Mouse (Mus musculus) liver, embryonic 14.5 days (tissue): ENCODE measurements around the gene Phlpp1. TPM values are rescaled to one million over a fixed set of nuclear protein-coding genes. Genes with fewer than 3 reads are reported as not detected.

Experiments
- ATAC-seq: fragments of 200-750 bp; cut with Nextera tagmentation; 2 replicates; pipeline ENCODE4 v1.8.0; 2017; ENCODE audit warnings: moderate number of reproducible peaks, mild to moderate bottlenecking, moderate library complexity; ENCODE audit not compliant: insufficient read depth
- DNase-seq, 3 experiments: peaks; one replicate each; pipeline ENCODE4 v3.0.0-alpha.2; 2012 to 2013; ENCODE audit warnings: low read depth in 3 of 3, low spot score in 3 of 3
- H3K27ac ChIP-seq: fragments of 300-500 bp; sonication (generic); 2 replicates; pipeline ENCODE4 v1.5.1; 2014; ENCODE audit warnings: moderate library complexity, mild to moderate bottlenecking, control low read depth, inconsistent platforms
- H3K27me3 ChIP-seq: fragments of 300-500 bp; sonication (generic); 2 replicates; pipeline ENCODE4 v1.6.1; 2014; ENCODE audit warnings: mild to moderate bottlenecking, low read length, moderate library complexity; ENCODE audit not compliant: control insufficient read depth, insufficient read depth
- H3K36me3 ChIP-seq: fragments of 300-500 bp; sonication (generic); replicated peaks from 2 replicates; pipeline ENCODE4 v1.6.1; 2014; ENCODE audit warnings: low read depth; ENCODE audit not compliant: control insufficient read depth, insufficient read depth
- H3K4me1 ChIP-seq, 2 experiments: fragments of 200-500 bp in 1 of 2; fragments of 300-500 bp in 1 of 2; sonication (generic) in 1 of 2; replicated peaks; 2 replicates each; pipeline ENCODE4 v1.6.1; 2012 to 2014; ENCODE audit warnings: antibody characterized with exemption in 1 of 2, inconsistent platforms in 1 of 2, low read length in 1 of 2; ENCODE audit not compliant: control insufficient read depth in 2 of 2, insufficient read depth in 2 of 2
- H3K4me2 ChIP-seq: fragments of 300-500 bp; sonication (generic); 2 replicates; pipeline ENCODE4 v1.6.1; 2014; ENCODE audit warnings: low read depth, mild to moderate bottlenecking, control low read depth, moderate library complexity
- H3K4me3 ChIP-seq, 2 experiments: fragments of 200-500 bp in 1 of 2; fragments of 300-500 bp in 1 of 2; sonication (generic) in 1 of 2; 2 replicates each; pipeline ENCODE4 v1.5.1; 2012 to 2014; ENCODE audit warnings: low read depth in 2 of 2, low read length in 2 of 2, mild to moderate bottlenecking in 2 of 2, control low read depth in 1 of 2, inconsistent platforms in 1 of 2, moderate library complexity in 1 of 2; ENCODE audit not compliant: insufficient read depth in 1 of 2
- H3K9ac ChIP-seq: fragments of 300-500 bp; sonication (generic); replicated peaks from 2 replicates; pipeline ENCODE4 v1.6.1; 2014; ENCODE audit warnings: mild to moderate bottlenecking, control low read depth, moderate library complexity
- H3K9me3 ChIP-seq: fragments of 300-500 bp; sonication (generic); 2 replicates; pipeline ENCODE4 v1.6.1; 2016; ENCODE audit warnings: low read length, mixed read lengths; ENCODE audit not compliant: control insufficient read depth
- CTCF ChIP-seq: IDR thresholded peaks from 2 replicates; pipeline ENCODE4 v1.5.1; 2016; ENCODE audit warnings: antibody characterized with exemption, low read depth, control low read depth
- EP300 ChIP-seq: IDR thresholded peaks from 2 replicates; pipeline ENCODE4 v1.6.1; 2016; ENCODE audit warnings: antibody characterized with exemption, low read depth
- WGBS: fragments of 180-500 bp; shearing (Covaris S2); extraction: QIAGEN DNeasy Blood & Tissue Kit; methylation state at CpG from one replicate; pipeline ENCODE4 v1.1.7; 2014; ENCODE audit not compliant: insufficient replicate concordance; 5-methylcytosine and 5-hydroxymethylcytosine counted together
- polyA plus RNA-seq, 2 experiments: library from polyadenylated mRNA; depleted of rRNA in 1 of 2; stranded (reverse) in 1 of 2; unstranded in 1 of 2; fragments of >200 nt; fragmentation: Nextera tagmentation in 1 of 2; extraction: Ambion mirVana in 1 of 2; gene quantifications; 2 replicates each; pipeline versions ENCODE4 v1.2.1 to v1.2.3; 2012 to 2014

The Phlpp1 gene
- polyA plus RNA-seq, 2 experiments, result 0.94 to 1.2 TPM

DNA sequence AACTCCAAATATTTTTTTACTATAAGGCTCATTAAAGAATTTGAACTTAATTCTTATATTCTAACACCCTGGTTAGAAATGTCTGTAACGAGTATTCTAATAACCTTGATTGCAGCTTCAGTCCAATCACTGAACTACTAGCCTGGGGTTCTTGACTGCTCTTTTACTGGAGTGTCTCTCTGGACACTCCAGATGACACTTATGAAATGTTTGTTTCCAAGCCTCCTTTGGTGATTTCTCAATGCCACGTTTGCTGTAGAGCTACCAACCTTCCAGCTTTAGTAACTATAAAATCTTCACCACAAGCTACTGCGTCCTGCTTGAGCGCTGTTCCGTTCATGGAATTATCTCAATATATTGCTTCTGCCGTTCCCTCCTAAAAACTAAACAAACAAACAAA, 15.8 kb upstream of the Phlpp1 start:
- no peak for DNase-seq
- H3K4me1 ChIP-seq, result peaks cover 0 to 2% of the 10 kb centered on the region in 2 experiments; a peak in 1 of 4 replicates
- no peak overlapping the region for H3K4me2 ChIP-seq
- no peak overlapping the region for H3K27ac ChIP-seq
- 71% methylated on average over 6 of the region's 6 CpGs for WGBS
- H3K36me3 ChIP-seq, result no peaks in the 10 kb centered on the region
- H3K9me3 ChIP-seq, result no peaks in the 10 kb centered on the region
- H3K27me3 ChIP-seq, result no peaks in the 10 kb centered on the region
- no peak for ATAC-seq
- H3K4me3 ChIP-seq, result no peak overlapping the region
- no peak overlapping the region for H3K9ac ChIP-seq
- no peak for TF ChIP-seq EP300
- TF ChIP-seq CTCF, result no peak

DNA sequence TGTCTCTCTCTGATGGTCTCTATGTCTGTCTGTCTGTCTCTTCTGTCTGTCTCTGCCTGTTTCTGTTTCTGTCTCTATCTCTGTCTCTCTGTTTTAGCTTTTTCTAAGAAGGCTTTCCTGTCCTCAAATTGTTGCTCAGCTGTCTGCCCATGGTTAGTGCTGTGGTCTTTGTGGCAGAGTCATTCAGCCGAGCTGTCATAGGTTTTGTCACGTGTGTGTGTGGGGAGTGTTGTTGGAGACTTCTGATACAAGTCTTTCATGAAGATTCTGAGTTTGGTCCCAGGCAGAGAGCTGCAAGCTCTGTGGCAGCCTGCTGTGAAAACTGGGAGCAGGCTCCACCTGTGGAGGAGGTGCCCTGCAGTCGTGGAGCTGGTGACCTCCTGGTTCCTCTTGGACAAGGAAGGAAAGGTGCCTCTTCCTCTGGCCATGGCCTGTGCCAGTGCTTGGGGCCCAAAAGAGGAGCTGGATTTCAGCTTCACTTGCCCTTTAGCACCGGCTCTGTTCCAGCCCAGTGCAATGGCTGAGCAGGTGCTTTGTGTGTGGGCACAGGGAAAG, 13.5 kb upstream of the Phlpp1 start:
- WGBS, result 12% methylated on average over 4 of the region's 4 CpGs
- Histone ChIP-seq H3K4me3 (no peak overlapping the region), H3K4me2 (no peak overlapping the region), H3K9me3 (no peaks in the 10 kb centered on the region), H3K27me3 (no peaks in the 10 kb centered on the region), H3K36me3 (no peaks in the 10 kb centered on the region), H3K9ac (no peak overlapping the region), H3K27ac (no peak overlapping the region), H3K4me1 (peaks cover 0 to 2% of the 10 kb centered on the region in 2 experiments; a peak in 1 of 4 replicates)
- ATAC-seq, result no peak
- no peak for DNase-seq
- TF ChIP-seq EP300, result no peak
- TF ChIP-seq CTCF, result no peak

DNA sequence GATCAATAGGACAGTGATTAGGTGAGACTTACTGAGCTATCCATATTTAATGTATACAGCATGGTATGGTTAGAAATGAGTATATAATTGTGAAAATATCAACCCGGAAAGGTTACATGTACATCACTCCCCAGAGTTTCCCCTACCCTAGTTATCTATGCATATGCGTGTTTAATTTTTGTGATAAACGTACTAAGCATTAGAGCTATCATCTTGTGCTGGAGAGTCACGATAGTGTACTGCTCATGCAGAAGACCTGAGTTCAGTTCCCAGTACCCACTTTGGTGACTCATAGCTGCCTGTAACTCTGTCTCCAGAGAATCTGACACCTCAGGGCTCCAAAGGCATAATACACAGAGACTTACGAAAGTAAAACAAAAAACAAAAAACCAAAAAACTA, 11.9 kb upstream of the Phlpp1 start:
- H3K27me3 ChIP-seq, result no peaks in the 10 kb centered on the region
- no peak overlapping the region for H3K9ac ChIP-seq
- WGBS, result 68% methylated on average over 5 of the region's 5 CpGs
- DNase-seq, result no peak
- peaks cover 0 to 2% of the 10 kb centered on the region in 2 experiments; a peak in 1 of 4 replicates for H3K4me1 ChIP-seq
- no peak for ATAC-seq
- no peak overlapping the region for H3K27ac ChIP-seq
- no peak overlapping the region for H3K4me3 ChIP-seq
- H3K4me2 ChIP-seq, result no peak overlapping the region
- H3K9me3 ChIP-seq, result no peaks in the 10 kb centered on the region
- H3K36me3 ChIP-seq, result no peaks in the 10 kb centered on the region
- TF ChIP-seq EP300 (no peak), CTCF (no peak)

DNA sequence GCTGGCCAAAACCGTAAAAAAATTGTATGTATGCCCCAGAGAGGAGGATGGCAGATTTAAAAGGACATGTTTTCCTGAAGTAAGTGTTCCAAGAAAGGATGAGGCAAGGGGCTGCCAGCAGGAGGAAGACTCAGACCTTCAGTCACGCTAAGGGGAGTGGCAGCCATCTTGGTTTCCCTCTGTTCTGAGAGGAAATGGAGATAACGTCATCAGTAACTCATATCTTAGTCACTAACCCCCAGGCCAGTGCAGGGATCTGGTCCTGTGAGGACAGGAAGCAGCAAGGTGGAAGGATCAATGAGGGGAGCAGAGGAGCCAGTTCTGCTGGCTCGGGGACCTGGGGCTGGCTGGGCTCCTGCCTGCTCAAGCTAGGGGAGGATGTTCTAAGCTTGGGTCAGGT, 10.6 kb upstream of the Phlpp1 start:
- 33% methylated on average over 4 of the region's 4 CpGs for WGBS
- Histone ChIP-seq H3K9ac (no peak overlapping the region), H3K36me3 (no peaks in the 10 kb centered on the region), H3K4me3 (no peak overlapping the region), H3K27me3 (no peaks in the 10 kb centered on the region), H3K4me2 (no peak overlapping the region), H3K4me1 (peaks cover 0 to 2% of the 10 kb centered on the region in 2 experiments; a peak in 1 of 4 replicates), H3K9me3 (no peaks in the 10 kb centered on the region), H3K27ac (no peak overlapping the region)
- no peak for TF ChIP-seq CTCF
- TF ChIP-seq EP300, result no peak
- ATAC-seq (no peak), DNase-seq (no peak)

DNA sequence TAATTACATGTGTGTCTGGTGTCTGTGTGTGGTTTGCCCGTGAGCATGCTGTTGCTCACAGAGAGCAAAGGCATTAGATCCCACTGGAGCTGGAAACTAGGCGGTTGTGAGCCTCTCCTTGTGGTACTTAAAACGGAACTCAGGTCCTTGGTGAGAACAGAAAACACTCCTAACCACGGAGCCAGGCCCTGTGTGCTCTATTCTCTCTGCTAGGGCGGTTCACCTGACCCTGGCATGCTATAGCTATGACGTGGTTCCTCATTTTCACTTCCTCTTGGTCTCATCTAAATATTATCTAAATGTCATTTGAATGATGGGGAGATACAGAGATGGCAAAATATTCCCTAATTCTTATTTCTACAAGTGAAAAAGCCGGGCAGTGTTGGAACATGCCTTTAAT, 9.0 kb upstream of the Phlpp1 start:
- Histone ChIP-seq H3K27ac (no peak overlapping the region), H3K4me3 (no peak overlapping the region), H3K4me2 (no peak overlapping the region), H3K9me3 (no peaks in the 10 kb centered on the region), H3K36me3 (no peaks in the 10 kb centered on the region), H3K9ac (no peak overlapping the region), H3K27me3 (no peaks in the 10 kb centered on the region), H3K4me1 (peaks cover 0 to 2% of the 10 kb centered on the region in 2 experiments; a peak in 1 of 4 replicates)
- DNase-seq, result no peak
- TF ChIP-seq EP300 (no peak), CTCF (no peak)
- no peak for ATAC-seq
- 19% methylated on average over 7 of the region's 7 CpGs for WGBS
